Mouse (Mus musculus): ENCODE results near the gene Bckdhb.

- no peak for TF ChIP-seq CTCF (IDR thresholded peaks at IDR 0.05)
- no peak for TF ChIP-seq POLR2A (IDR thresholded peaks at IDR 0.05; ENCODE audit: insufficient read depth, low read depth, low read length)
Observed at GRCm38 (mm10) chr9:83907017-83907416, 17.9 kb upstream of the Bckdhb start.

Measured in heart, adult 2 months (tissue).